Mouse (Mus musculus): Measurements from ENCODE around the gene Sept8.

DNA sequence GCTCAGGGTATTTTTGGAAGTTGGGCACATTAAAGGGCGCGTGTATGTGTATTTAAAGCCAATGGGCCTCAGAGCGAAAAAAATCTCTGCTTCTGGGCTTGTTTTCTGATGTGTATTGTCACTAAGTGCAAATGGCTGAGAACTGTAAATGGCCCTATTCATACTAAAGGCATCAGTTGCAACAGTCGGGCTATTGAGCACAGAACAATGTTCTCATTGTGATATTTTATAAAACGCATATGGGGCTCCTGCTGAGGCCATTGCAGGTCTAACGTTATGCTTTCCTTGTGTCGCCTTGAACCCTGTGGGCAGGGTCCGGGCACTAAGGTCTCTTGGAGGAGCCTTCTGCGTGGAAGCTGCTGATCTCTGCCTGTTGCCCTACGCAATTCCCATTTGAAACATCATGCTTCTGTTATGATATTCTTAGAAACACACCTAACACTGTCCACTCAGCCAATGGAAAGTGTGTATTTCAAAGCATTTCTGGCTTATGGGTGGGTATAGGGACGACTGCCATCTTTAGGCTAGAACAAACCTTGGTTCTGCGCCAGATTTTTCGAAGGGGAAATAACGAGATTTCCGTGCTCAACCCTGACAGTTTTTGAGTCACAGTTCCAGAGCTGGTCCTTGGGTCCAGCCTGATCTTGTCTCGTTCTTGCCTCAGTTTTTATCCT, 49.6 kb upstream of the Sept8 start:
- TF ChIP-seq CTCF (IDR thresholded peaks at IDR 0.05; ENCODE audit: low read depth) (no peak), EP300 (IDR thresholded peaks at IDR 0.05; ENCODE audit: low read depth) (no peak)

Data from liver, embryonic 14.5 days (tissue).